Mouse (Mus musculus) kidney, adult 8-10 months (tissue): ENCODE results near the gene Nit1.
"Not testable (repeated sequence)": the region's sequence is repeated elsewhere in the genome, so short reads cannot be mapped to it uniquely, and the experiment has no call there.

Experiments
- DNase-seq, 2 experiments: peaks; one replicate each; pipeline ENCODE4 v3.0.0; 2022

Nit1 gene

DNA sequence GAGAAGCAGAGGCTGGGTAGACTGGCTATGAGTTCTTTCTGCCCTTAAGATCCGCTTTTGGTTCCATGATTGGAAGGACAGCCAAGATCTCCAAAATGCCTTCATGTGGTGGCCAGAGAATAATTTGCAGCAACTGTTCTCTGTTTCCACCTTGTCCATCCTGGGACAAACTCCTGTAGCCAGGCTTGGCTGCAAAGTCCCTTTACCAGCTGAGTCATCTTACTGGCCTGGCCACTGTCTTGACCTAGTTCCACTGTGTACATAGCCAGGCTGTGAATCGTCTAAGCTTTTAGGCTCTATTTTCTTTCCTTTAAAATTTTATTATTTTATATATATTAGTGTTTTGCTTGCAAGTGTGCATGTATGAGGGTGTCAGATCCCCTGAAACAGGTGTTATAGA lies 3.8 kb upstream of the Nit1 start:
- no peak for DNase-seq

DNA sequence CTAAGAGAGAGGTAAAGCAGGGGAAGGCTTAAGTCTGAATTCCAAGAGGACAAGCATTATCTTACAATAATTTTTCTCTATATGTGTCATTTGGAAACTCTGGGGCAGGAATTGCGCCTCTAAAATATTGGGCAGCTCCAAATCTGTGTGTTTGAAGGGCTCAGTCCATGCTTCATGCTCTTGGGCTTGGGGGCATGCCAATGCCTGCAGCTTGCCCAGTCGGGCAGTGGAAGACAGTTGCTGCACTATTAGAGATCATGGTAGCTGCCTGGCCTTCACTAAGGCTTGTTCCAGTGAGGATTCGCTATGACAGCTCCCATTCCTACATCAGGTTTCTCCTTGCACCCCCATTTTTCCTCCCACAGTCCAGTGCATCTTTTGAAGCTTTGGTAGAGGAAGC lies 3.2 kb upstream of the Nit1 start:
- DNase-seq = no peak

DNA sequence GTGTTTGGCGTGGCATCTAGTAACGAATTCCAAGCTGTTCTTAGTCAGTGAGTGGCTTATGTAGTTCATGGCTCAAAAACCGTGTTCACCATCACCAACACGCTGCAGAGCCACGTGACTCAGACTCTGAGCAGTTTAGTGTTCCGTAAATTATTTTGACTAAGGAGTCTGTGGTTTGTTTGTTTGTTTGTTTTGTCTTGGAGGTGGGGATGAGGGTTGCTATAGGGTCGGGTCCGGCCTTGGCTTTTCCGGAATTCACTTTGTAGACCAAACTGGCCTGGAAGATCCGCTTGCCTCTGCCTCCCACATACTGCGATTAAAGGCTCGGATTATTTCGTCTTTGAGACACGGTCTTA lies 627 bp upstream of the Nit1 start:
- DNase-seq = peak in 1 of 2 experiments; percentile 31

DNA sequence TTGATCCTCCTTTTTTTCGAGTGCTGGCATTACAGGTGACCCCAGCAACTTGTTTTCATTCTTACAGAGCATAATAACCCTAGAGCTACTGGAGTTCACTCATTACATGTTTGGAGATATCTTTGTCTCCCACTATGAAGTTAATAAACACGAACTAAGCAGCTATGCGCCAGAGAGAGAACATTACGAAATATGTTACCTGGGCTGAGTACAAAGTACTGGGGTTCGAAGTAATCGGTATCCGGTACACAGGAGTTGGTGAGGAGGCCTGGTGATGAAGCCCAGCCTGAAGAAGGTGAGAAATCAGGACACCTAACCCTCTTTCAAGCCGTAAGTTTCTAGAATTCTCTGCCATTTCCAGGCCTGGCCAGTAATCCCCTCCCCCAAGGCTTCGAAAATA lies 731 bp downstream of the Nit1 start:
- DNase-seq = no peak

DNA sequence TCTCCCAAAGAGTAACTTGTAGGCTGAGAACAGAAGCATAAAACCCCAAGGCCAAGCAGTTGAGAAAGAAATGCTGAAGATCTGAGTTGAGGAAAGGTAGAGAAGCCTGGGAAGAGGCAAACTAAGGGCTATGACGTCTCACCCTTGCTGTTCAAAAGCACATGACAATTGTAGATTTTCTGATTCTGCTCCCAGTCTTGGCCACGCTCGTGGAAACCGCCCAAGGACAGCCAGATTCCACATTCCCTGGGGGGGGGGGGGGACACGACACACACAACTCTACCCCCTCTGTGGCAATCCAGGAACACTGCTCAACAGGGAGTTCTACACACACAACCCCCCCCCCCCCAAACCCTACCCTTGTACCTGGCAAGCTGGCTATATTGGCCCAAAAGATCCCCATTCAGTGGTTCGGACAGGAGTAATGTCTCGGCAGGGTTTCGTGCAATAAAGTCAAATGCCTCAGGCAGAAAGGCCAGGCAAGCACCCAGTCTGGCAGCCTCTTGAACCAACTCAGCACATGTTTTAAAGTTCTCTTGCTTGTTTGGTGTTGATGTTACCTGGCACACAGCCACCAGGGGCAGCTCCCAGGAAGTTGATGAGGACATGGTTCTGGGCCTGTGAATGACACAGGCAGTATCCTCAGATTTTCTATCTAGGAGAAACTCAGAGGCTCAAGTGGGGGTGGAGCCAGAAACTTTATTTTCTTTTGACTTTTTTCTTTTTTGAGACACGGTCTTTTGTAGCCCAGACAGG lies 1.3 kb downstream of the Nit1 start:
- DNase-seq = peak; percentile 82 to 84

DNA sequence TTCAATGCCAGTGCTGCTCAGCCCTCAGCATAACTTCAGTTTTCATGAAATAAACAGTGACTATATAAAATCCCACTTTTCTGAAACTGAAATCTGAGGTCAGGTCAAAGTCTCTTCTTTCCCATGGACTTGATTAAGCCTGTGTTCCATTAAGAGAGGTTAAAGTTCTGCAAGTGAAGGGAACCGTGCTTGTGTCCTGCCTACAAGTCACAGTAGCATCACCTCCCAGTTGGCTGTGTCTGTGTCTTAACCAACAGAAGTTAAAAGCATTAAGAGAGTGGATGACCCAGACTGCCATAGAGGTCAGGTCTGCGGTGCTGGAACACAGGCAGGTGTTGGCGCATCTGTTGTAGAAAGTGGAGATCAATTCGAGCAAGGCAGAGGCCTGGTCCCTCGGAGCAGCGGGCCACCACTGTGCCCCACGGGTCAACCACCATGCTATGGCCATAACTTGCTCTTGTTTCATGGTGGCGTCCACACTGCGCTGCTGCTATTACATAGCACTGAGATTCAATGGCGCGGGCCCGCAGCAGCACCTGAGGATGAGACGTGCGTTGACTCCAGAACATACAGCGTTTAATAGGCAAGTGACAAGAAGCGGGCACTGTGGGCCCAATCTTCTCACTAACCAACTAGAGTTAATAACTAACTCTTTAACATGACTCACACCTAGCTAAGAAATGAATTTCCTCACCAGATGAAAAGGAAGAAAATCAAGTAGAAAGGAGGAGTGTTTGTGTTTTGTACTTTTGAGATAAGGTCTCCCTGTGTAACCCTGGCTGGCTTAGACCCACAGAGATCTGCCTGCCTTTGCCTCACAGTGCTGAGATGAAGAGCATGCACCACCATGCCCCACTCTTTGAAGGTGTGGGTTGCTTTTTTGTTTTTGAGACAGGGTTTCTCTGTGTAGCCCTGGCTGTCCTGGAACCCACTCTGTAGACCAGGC lies 2.9 kb downstream of the Nit1 start:
- DNase-seq = peak; percentile 32 to 55

DNA sequence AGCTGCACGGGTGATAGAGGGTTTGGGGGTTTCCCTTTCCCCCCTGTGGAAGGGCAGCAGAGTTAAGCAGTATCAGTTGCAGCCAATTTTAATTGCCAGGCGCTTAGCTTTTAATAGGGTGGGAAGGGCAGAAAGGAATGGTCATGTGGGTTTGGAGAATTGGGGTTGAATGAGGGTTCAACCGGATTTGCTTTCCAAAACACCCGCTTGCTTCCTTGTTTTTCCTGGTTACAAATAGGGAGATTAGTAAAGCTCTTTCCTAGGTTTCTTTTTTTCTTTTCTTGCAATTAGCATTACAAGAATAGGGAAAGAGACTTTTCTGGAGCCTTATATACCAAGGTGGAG lies 15.3 kb downstream of the Nit1 start:
- DNase-seq = peak in 1 of 2 experiments; percentile 28

DNA sequence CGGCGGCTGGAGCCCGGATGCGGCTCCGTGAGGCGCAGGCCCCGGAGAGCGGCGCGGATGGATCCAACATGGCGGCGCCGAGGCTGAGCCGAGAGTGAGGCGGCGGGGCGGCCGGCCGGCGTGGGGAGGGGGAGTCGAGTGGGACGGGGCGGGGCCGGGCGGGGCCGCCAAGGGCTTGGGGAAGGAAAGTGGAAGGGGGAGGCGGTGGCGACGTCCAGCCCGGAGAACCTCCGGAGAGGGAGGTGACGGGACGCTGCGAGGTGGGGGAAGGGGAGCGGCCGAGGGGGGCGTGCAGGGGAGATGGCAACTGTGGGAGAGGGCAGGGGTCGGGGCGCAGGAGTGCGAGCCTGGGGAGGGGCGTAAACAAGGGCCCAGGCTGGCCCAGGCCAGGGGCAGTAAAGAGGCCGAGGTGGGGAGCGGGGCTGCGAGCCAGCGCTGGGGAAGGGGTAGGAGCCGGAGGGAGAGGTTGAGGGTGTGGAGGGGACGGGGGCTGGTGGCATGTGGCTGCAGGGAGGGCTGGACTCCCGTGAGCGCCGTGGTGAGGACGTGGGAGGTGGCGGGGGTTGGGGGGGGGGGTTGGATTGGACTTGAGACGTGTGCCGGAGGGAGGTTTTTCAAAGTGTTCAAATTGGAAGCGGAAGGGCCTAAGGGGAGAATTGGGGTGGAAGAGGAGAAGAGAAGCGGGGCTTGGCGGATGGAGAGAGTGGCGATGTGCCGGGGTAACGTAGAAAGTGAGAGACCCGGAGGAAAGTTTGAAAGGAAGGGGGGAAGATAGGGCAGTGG lies 15.8 kb downstream of the Nit1 start:
- peak; percentile 23 to 24 for DNase-seq

DNA sequence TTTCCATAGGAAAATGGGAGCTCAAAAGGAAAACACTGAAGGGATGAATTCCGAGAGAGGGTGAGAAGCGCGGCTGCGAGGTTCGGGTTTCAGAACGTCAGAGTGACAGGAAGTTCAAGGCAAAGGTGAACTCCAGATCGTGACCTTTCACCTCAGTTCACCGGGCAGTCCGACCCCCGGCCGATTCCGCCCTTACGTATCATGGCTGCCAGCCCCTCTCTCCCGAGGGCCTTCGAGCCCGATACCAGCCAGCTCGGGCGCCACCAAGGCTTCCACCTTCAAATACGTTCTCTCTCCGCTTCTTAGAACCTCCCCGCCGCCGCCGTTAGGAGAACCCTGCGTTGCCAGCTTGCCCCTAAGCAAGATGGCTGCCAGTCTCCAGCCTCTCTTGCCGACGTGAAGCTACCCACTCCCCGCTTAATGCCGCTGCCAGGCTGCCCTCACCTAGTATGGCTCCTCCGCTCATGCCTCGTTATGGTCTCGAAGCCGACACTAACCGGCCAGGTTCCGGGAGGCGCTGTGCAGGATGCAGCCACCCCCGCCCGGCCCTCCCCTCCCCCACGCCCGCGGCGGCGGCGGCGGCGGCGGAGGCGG lies 16.5 kb downstream of the Nit1 start, which contains the start of gene Dedd:
Dedd (plus strand) TSS at position 307 of the 594 bp plus-strand sequence.
- peak; percentile 92 to 94 for DNase-seq

DNA sequence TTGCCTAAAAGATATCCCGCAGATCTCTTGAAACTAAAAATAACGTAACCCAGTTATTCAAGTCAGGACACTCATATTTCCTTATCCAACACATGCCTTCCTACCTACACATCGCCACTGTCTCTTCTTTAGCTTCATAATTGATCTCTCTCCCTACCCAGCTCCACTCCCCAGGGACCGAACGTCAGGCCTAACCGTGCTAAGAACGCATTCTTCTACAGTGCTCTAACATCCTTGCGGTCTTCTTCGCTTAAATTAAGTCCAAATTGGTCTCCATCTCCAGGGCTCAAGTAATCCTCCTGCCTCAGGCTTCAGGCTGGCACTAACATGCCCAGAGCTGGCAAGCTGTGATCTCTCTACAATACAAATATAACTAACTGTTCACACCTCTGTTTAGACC lies 17.2 kb downstream of the Nit1 start:
- no peak for DNase-seq

DNA sequence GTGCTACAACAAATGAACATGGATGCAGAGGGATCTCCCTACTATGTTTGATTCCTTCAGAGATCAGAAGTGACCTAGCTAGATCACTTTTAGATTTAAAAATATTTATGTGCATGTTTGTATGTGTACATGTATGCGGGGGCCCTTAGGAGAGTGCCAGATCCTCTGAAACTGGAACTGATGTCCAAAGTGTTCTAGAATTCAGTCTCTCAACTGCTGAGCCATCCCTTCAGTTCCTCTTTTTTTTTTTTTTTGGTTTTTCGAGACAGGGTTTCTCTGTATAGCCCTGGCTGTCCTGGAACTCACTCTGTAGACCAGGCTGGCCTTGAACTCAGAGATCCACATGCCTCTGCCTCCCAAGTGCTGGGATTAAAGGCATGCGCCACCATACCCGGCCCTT lies 18.9 kb downstream of the Nit1 start:
- not testable (repeated sequence) for DNase-seq

DNA sequence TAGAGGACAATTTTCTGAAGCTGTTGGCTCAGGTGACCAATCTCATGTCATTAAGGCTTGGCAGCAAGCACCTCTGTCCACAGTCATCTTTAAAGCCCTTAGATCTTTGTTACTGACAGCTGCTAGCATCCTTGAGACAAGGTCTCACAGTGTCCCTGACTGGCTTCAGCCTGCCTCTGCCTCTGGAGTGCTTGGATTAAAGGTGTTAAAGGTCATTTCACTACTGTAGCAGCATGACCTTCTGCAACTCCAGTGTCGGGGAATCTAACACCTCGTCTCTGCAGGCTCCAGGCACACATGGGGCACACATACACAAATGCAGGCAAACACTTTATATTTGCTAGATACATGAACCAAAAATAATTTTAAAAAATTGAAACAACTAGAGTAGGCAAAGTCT lies 19.9 kb downstream of the Nit1 start:
- DNase-seq = no peak

DNA sequence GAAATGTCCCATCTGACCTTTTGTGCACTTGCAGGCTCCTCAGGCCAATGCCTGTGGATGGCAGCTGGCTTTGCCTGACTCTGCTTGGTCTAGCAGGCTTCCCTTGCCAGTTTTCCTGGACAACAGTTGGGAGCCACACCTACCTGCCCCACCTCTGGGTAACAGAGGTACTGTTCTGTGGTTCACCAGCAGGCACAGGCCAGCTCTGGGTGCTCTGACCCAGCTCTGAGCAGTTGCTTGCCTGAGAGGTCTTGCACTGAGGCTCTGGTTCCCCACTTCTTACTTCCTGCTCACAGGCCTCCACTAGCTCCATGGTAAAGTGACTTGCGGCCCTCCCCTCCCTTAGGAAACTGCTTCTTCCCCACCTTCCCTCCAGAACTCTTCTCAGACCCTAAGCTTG lies 23.4 kb downstream of the Nit1 start:
- peak; percentile 48 to 54 for DNase-seq

DNA sequence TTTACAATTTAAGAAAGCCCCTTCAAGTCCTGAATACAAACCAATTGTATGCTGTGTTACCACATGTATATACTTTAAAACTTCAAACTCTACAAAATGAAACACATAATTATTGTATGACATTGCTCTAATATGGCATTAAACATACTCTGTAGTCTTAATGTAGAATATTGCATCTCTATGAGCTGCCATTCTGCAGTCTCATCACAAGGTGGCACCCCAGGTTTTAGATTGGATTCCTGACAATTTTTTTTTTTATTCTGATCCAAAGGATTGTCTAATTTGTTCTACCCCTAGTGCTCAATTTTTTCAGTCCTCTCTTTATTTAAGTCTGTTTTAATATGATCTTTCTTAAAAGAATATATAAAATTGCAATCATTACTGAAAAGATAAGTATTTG lies 24.0 kb downstream of the Nit1 start:
- DNase-seq = no peak

DNA sequence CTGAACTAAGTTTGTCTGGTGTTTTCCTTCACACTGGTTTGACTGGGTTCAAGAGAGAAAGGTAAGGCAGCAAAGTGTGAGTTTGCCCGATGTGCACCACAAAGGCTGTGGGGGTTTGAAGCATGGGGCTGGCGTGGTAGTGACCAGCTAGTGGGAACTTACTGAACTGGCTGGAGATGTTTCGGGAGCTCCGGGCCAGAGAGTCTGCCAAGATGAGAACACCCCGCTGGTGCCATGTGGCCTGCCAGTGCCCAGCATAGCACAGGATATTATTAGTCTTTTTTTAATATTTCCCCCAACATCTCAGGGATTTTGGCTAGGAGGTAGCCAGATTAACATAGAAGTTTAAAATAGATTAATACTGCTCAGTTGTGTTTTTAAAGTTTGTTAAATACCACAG lies 25.3 kb downstream of the Nit1 start:
- DNase-seq = no peak

DNA sequence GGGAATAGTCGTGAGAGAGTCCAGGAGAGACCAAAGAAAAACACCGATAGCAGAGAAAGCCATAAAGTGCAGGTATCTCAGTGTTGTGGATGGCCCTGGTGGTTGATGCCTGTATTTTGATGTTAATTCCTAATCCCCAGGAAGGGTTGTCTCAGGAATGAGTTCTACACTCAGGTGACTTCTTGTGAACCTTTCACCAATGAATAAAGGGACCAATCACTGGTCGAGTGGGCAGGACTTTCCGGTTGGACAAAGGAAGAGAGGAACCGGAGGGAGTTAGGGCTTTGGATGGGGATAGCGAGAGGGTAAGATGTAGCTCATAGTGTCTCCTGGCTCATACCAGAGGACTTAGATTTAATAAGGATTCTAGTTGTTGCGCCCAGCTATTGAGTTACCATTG lies 25.7 kb downstream of the Nit1 start:
- DNase-seq = peak; percentile 34 to 47

DNA sequence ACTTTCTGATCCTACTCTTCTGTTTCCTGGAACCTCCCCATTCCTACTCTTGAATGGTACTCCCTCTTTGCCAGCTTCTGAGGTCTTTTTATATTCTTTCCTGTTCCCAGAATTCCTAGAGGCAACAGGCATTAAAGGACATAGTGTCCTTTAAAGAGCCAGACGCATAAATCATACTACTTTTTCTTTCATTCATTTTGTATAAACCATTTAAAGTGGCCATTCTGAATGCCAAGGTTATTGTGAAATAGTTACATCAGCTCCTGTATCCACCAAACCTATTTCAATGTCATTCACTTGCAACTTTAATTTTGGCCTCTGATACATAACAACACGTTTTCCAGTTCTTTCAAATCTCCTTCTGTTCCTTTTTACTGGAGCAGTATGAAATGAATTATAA lies 36.1 kb downstream of the Nit1 start:
- no peak for DNase-seq

DNA sequence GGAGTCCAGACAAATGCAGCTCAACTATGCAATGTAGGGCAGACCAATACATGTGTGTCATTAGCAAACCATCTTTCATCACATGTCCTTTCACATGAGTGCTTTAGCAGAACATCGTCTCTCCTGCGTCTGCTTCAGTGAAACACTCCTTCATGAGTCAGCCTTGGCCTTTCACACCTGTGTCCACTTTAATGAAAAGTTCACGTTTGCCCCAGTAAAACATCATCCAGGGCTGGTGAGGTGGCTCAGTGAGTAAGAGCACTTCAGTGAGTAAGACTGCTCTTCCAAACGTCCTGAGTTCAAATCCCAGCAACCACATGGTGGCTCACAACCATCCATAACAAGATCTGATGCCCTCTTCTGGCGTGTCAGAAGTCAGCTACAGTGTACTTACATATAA lies 39.3 kb downstream of the Nit1 start:
- DNase-seq = not testable (repeated sequence)

DNA sequence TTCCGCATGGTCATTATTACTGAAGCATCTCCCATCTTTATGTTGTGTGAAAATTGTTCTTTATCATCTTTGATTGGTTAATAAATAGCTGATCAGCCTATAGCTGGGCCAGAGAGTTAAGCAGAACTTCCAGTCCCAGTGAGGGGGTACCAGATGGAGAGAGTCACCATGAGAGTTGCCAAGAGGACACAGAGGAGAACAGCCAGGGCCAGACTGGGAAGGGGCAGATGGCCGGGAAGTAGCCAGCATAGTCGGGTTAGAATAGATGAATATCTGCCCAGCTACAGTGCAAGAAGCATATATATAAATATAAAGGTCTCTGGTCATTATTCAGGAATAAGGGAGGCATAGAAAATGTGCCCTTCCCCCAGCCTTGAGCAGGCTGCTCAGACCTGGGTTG lies 47.2 kb downstream of the Nit1 start:
- no peak for DNase-seq

DNA sequence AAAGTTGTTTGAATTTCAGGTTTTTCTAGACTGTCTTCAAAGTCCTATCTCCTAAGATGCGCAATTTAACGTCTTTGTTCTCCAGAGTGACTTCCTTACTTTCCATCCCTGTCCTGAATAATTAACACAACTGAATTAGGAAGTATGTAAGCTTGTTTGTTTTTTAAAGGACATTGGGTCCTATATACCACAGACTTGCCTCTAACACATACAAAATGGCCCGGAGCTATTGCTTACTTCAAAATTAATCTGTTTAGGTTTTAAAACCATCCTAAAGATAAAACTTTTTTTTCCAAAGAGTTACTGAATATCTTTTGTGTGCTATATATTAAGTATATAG lies 50.4 kb downstream of the Nit1 start:
- peak in 1 of 2 experiments; percentile 11 for DNase-seq

DNA sequence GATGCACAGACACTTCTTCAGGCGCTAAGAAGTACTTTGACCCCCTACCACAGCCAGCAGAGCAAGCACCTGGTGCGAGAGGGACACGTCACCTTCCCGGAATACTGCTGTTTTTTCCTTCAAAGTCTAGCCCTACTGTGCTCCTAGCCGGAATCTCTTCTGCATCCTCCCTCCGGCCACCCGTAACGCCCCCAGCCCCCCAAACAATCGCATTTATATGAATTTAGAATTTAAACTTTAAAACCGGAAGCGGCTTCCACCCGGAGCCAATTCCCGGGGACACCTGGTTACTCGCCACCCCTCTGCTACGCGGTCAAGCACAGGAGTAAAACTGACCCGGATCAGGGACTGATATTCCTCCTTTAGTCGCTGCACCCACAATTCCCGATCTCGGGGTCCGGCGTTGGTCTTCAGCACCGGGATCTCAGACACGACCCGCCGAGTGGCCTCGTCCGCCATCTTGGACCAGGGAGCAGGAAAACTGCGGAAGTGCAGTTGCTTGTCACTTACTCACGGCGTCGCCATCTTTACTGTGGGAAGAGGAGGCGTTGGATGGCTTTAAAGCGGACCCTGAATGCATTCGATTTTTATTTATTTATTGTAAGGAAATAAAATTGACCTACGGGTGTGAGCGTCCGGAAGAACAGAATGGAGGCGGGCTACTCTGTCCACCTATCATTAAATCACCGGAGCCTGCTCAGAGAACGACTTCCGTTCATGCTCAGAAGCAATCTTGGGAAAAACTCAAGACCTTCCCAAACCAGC lies 51.0 kb downstream of the Nit1 start, which contains the start of gene Ufc1:
Ufc1 (minus strand) TSS at position 727 of the 765 bp plus-strand sequence.
- peak; percentile 87 to 88 for DNase-seq

DNA sequence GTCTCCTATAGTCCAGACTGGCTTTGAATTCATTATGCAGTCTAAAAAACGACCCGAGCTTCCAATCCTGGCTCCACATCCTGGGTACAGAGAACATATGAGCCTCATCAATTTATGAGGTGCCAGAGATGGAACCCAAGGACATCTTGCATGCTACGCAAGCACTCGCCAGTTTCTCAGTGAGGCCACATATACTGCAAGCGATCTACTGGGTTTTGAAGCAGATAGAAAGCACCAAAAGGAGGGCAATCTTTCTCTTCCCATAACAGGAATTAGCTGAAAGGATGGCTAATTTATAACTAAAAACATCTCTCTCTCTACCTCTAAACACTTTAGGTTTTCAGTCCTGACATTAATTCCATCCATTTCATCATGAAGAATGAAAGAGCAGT lies 51.5 kb downstream of the Nit1 start:
- DNase-seq = no peak
